Mouse (Mus musculus): Measurements from ENCODE around the gene Ckap2l.

Gene Ckap2l

GRCm38 (mm10) chr2:129234731-129235130, 62.3 kb downstream of the Ckap2l start:
- no peak for DNase-seq (ENCODE audit: low spot score in 2 of 2)

- DNase-seq (ENCODE audit: low spot score in 2 of 2), result no peak
Measured at GRCm38 (mm10) chr2:129233803-129234477, 63.1 kb downstream of the Ckap2l start.

DNA sequence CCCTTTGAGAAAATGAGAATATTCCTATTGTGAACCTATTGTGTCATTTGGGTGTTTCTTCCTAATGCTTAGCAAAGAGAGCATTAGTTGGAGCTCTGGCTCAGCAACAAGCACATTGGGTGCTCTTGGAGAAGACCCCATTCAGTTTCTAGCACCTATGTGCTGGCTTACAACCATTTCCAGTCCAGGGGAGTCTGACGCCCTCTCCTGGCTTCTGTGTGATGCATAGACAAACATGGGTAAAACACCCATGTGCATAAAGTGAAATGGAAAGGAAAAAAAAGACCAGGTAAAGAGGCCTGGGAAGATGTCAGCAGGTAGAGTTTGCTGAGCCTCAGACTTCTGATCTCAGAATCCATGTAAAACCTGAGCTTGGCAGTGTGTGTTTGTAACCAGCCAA, 63.8 kb downstream of the Ckap2l start:
- DNase-seq (ENCODE audit: low spot score in 2 of 2), result no peak

DNA sequence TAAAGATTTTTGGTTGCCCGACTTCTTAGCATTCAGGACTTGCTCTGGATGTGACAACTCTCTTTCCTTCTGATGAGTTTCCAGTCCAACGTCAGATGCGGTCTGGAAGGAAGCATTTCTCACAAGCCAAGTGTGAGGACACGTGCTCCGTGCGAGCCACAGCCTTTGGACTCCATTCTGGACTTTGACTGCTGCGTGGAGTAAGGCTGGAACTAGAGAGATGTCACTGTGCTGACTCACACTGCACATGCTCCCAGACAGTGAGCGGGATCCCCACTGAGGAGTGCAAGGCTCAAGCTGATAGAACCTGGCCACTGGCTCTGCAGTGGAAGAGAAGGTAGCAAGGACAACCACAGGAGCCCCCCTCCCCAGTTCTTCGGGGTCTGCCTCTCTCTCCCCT, 64.5 kb downstream of the Ckap2l start:
- no peak for DNase-seq (ENCODE audit: low spot score in 2 of 2)

DNA sequence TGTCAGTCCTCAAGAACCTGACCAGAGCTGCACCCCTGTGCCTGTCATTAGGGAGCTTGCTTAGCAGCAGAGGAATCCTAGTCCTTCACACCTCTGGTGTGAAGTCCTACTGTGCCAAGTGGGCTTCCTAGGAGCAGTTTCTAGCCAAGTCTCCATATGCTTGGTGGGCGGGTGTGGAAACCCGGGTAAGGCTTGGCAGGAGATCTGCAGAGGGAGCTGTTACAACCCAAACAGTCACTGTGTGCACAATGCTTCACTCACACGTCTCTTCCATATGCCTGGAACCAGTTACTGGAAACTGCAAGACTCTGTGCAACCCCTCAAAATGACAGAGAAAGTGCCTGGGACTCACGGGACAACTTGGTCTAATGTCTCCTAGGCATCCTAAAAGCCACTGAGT, 65.0 kb downstream of the Ckap2l start:
- no peak for DNase-seq (ENCODE audit: low spot score in 2 of 2)

DNA sequence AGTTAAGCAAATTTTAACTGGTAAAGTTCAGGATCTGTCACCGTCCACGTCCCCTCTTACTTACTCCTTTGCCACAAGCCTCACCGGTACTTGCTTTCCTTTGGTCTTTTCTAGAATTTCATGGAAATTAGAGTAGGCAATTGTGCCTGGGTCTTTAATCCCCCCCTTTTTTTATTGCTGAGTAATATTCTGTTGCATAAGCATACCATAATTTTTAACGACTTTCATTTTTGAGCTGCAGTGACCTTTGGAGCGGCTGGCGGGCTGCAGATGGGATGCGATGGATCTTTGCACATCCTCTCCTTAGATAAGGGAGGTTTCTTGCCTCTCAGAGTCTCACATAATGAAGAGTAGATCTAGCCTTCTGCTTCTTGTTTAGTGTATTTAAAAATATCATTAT, 67.7 kb downstream of the Ckap2l start:
- no peak for DNase-seq (ENCODE audit: low spot score in 2 of 2)

DNA sequence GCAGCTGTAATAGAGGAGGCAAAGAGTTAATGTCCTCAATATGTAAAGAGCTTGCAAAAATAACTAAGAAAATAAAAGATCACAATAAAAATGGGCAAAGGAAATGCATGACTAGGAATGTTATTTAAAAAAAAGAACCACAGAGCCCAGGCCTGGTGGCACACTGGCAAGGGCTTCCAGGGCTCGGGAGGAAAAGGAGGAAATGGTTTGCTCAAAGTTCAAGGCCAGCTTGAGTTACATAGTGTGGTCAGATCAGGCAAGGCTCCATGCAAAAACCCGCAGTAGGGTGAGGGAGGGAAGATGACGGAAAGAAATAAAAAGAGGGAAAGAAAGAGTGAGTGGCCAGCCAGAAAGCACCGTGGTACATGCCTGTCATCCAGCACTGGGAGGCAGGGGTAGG, 68.4 kb downstream of the Ckap2l start:
- DNase-seq (ENCODE audit: low spot score in 2 of 2), result no peak

DNA sequence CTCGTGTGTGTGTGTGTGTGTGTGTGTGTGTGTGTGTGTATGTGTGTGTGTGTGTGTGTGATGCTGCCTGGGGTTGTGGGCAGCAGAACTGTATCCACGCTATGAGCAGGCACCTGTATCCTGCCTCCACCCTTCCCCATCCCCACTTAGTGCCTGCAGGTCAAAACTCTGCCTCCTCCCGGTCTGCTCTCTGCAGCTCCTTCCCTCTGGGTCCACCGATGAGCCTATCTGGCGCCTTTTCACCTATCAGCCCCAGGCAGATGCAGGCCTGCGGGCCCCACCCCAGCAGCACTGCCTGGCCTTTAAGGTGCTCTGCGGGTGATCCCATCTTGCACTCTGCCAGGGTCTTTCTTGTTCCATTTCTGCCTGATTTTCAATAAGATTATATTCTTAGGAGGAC, 69.3 kb downstream of the Ckap2l start:
- DNase-seq (ENCODE audit: low spot score in 2 of 2), result peak; percentile 85 to 88

GRCm38 (mm10) chr2:129227011-129227529, 69.9 kb downstream of the Ckap2l start:
- DNase-seq (ENCODE audit: low spot score in 2 of 2), result no peak

GRCm38 (mm10) chr2:129226296-129226851, 70.6 kb downstream of the Ckap2l start:
- DNase-seq (ENCODE audit: low spot score in 2 of 2), result peak; percentile 77 to 82

DNA sequence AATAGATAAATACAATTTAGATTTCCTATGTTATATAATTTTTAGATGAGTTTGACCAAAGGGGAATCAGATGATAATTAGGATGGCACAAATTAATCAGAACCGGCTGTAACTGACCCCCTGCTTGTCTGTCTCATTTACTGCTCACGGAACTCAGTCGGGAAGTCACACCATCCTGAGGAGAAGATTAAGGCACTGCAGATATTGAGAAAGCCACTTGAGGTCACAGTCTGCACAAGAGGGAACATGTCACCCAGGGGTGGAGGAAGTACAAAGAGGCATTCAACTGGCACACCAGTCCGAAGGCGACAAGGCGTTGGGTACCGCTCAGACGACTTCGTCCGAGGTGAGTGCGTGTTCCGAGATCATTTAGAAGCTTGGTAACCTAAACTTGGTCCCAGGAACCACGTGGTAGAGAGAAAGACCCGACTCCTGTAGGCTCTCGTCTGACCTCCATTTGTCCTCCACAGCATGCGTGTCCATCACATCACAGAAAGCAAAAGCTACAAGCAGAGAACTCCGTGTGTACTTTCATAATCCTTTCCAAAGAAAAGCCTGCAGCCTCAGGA, 71.7 kb downstream of the Ckap2l start:
- no peak for DNase-seq (ENCODE audit: low spot score in 2 of 2)

GRCm38 (mm10) chr2:129224178-129224577, 72.8 kb downstream of the Ckap2l start:
- no peak for DNase-seq (ENCODE audit: low spot score in 2 of 2)

DNA sequence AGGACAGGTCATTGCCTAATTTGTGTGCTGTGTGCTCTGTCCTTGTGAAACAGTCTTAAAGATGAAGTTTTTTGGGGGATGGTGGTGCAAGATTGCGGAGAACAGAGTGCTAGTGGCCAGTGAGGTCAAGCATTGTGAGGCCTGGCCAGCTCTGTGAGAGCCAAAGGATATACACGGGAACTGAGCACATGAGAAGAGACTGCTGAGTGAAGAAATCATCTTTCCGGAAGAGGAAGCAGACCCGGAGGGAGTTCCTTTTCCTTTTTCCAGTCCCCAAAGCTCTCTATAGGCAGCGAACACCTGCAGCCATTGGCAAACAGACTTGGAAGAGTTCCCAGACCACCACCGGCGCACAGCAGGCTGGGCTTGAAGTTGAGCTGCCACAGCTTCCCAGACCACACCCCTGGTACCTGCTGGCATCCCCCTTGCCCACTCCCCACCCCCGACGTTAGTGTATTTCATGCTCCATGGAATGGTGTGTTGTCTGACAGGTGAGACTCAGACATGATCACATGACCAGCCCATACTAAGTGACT, 75.8 kb downstream of the Ckap2l start:
- no peak for DNase-seq (ENCODE audit: low spot score in 2 of 2)

DNA sequence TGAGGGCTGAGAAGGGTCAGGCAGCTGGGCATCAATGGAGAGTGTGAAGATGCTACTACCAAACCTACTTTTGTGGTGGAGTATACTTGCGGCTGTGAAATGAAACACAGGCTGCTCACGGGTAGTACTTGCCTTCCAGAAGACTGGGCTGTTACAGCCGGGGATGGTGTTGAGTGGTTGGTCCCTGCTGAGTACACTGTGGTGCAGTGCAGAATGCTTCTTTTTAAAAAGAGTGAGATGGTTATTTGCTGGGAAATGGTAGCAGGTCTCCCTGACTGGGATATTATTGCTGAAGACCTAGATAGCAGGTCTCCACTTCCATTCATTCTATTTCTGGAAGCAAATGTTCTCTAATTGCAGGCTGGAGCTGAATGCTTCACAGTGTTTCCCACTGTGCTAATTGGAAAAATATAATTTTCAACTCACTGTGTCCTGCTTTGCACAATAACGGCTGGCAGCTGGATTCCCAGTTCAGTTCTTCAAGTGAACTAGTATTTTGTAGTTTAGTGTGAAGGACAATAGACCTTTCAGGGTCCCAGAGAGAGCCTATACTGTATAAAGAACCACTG, 78.4 kb downstream of the Ckap2l start:
- no peak for DNase-seq (ENCODE audit: low spot score in 2 of 2)

All from spleen, postnatal 4 days (tissue).